Comparison of ENCODE assay signal across 8 mouse cellular contexts in the genomic region with DNA sequence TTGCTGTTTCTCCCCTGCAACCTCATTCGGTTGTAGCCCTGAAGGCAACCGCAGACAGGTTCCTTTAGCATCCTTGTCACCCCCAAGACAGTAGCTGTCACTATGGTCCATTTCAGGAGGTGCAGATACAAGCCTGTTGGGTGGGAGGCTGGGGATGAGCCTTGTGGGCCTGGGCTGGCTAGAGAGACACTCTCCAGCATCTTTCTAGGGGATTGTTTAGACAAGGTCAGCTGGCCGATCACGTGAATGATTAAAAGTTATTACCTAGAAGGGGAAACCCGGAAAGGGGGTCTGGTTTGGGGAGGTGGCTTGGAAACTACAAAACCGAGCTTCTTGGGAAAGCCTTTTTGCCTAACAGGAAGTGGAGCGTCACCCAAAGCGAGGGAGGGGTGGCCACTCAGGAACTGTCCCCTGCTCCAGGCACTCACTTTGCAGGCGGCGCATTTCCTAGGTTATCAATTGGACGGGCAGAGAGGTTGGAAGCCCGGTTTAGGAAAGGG. TPM values are rescaled to one million over a fixed set of nuclear protein-coding genes. Genes with fewer than 3 reads are reported as not detected.
DNase-seq lines count a peak whose midpoint lies in the region; ATAC-seq and TF ChIP-seq lines count a peak whose summit lies in the region.

No protein-coding gene starts in this region.

- H3K4me3 ChIP-seq in G1E (ENCODE audit: low read depth, low read length) = peak overlapping the region; percentile 80
- peak overlapping the region; percentile 97 for H3K4me3 ChIP-seq in forebrain, embryonic 15.5 days
- H3K4me3 ChIP-seq in neural tube, embryonic 14.5 days (ENCODE audit: low read depth, low read length) = peak overlapping the region; percentile 58
- H3K4me3 ChIP-seq in thymus, adult 2 months (ENCODE audit: control insufficient read depth, insufficient read depth, low read length) = peak overlapping the region; percentile 95

- WGBS in forebrain, embryonic 15.5 days = 0% methylated on average over 12 of the region's 12 CpGs
- WGBS in large intestine, adult 2 months = 0% methylated on average over 12 of the region's 12 CpGs
- WGBS in neural tube, embryonic 14.5 days = under 1% methylated on average over 12 of the region's 12 CpGs
- WGBS in thymus, adult 2 months = under 1% methylated on average over 12 of the region's 12 CpGs

- peak overlapping the region; percentile 85 for H3K9ac ChIP-seq in forebrain, embryonic 15.5 days (replicated peaks)
- peak overlapping the region; percentile 77 for H3K9ac ChIP-seq in neural tube, embryonic 14.5 days (replicated peaks; ENCODE audit: low read depth, low read length)

- ATAC-seq in G1E (ENCODE audit: extremely low read depth, insufficient number of reproducible peaks, low FRiP score, poor library complexity, severe bottlenecking) = peak; percentile 69
- peak; percentile 68 for ATAC-seq in forebrain, embryonic 15.5 days (replicated peaks)
- ATAC-seq in neural tube, embryonic 14.5 days (ENCODE audit: low read depth) = peak; percentile 77

- no peaks in the 10 kb centered on the region for H3K9me3 ChIP-seq in G1E (replicated peaks)
- H3K9me3 ChIP-seq in forebrain, embryonic 15.5 days = no peaks in the 10 kb centered on the region
- no peaks in the 10 kb centered on the region for H3K9me3 ChIP-seq in neural tube, embryonic 14.5 days (ENCODE audit: control insufficient read depth, low read length)

- intact Hi-C loops in heart, postnatal 14 days (cut with DNase I) = no loop called here

- H3K4me2 ChIP-seq in forebrain, embryonic 15.5 days (replicated peaks) = peak overlapping the region; percentile 83
- peak overlapping the region; percentile 98 for H3K4me2 ChIP-seq in neural tube, embryonic 14.5 days (ENCODE audit: low read depth, low read length)

- no peak for TF ChIP-seq POLR2A in thymus, adult 2 months (IDR thresholded peaks at IDR 0.05; ENCODE audit: control insufficient read depth, extremely low read depth, insufficient read depth, low read length, poor library complexity)

- H3K36me3 ChIP-seq in G1E (replicated peaks) = peaks cover 42% of the 10 kb centered on the region
- H3K36me3 ChIP-seq in forebrain, embryonic 15.5 days = 0 out of 2 replicates have a peak, but pooled peaks cover 5% of the 10 kb centered on the region
- H3K36me3 ChIP-seq in neural tube, embryonic 14.5 days (ENCODE audit: control insufficient read depth, insufficient read depth, low read length) = no peaks in the 10 kb centered on the region
- no peaks in the 10 kb centered on the region for H3K36me3 ChIP-seq in thymus, adult 2 months (ENCODE audit: control insufficient read depth, insufficient read depth, low read length)

- peak; percentile 56 for DNase-seq in G1E (ENCODE audit: low spot score)
- DNase-seq in cerebellum, adult 11-12 months = peak; percentile 90
- peak; percentile 65 to 74 for DNase-seq in heart, postnatal 14 days
- DNase-seq in large intestine, adult 2 months (ENCODE audit: low read depth, low spot score) = peak; percentile 43
- peak; percentile 77 to 81 for DNase-seq in lung, adult 18-20 months
- DNase-seq in thymus, adult 2 months = peak; percentile 53

- TF ChIP-seq CTCF in G1E (IDR thresholded peaks at IDR 0.05; ENCODE audit: low read depth, low read length) = no peak
- TF ChIP-seq CTCF in thymus, adult 2 months (IDR thresholded peaks at IDR 0.05; ENCODE audit: borderline replicate concordance, control insufficient read depth, extremely low read depth, insufficient read depth, low read length, poor library complexity) = no peak

- no peaks in the 10 kb centered on the region for H3K27me3 ChIP-seq in G1E (ENCODE audit: insufficient read depth, low read length)
- H3K27me3 ChIP-seq in forebrain, embryonic 15.5 days = no peaks in the 10 kb centered on the region
- H3K27me3 ChIP-seq in neural tube, embryonic 14.5 days (ENCODE audit: control insufficient read depth, insufficient read depth, low read length) = no peaks in the 10 kb centered on the region
- no peaks in the 10 kb centered on the region for H3K27me3 ChIP-seq in thymus, adult 2 months (ENCODE audit: control insufficient read depth, insufficient read depth, low read length)

- H3K27ac ChIP-seq in forebrain, embryonic 15.5 days (replicated peaks) = peak overlapping the region; percentile 91
- H3K27ac ChIP-seq in neural tube, embryonic 14.5 days (ENCODE audit: low read depth, low read length) = peak overlapping the region; percentile 88
- peak overlapping the region; percentile 48 for H3K27ac ChIP-seq in thymus, adult 2 months (ENCODE audit: control insufficient read depth, insufficient read depth, low read length)

- peaks cover 27% of the 10 kb centered on the region for H3K4me1 ChIP-seq in G1E (ENCODE audit: insufficient read depth, low read depth, low read length)
- peaks cover 40% of the 10 kb centered on the region for H3K4me1 ChIP-seq in forebrain, embryonic 15.5 days
- H3K4me1 ChIP-seq in neural tube, embryonic 14.5 days (ENCODE audit: control insufficient read depth, insufficient read depth, low read length) = peaks cover 21% of the 10 kb centered on the region
- peaks cover 2% of the 10 kb centered on the region; the same call in 1 of the 2 replicates for H3K4me1 ChIP-seq in thymus, adult 2 months (replicated peaks; ENCODE audit: control insufficient read depth, insufficient read depth, low read length)

RNA-seq across cellular contexts. Expression of a gene that starts 0.7 kb away (rescaled TPM):
- 6.9 and 8.0 TPM in 2 replicates for total RNA-seq in G1E (2014; fragmentation: Nextera tagmentation)
- total RNA-seq in G1E (2017) = 8.6 and 9.1 TPM in 2 replicates
- 3.2 and 7.4 TPM in 2 replicates for polyA plus RNA-seq in G1E (2012)
- polyA plus RNA-seq in forebrain, embryonic 15.5 days (2015; fragmentation: Nextera tagmentation; extraction: Ambion mirVana) = 23.4 and 24.6 TPM in 2 replicates
- total RNA-seq in heart, postnatal 14 days (2021) = 10 to 100 TPM; 15.1 to 15.2 TPM
- 4.2 and 5.4 TPM in 2 replicates for polyA plus RNA-seq in large intestine, adult 2 months (2012; rRNA removed)
- polyA plus RNA-seq in neural tube, embryonic 14.5 days (2014; fragmentation: Nextera tagmentation; extraction: Ambion mirVana) = 45.8 and 49.3 TPM in 2 replicates
- polyA plus RNA-seq in thymus, adult 2 months (2012; rRNA removed) = 6.0 and 8.2 TPM in 2 replicates

RNA-seq across cellular contexts. Expression of a gene that starts 0.8 kb away (rescaled TPM):
- total RNA-seq in G1E (2014; fragmentation: Nextera tagmentation) (25.8 and 28.2 TPM in 2 replicates), G1E (2017) (29.9 and 38.4 TPM in 2 replicates)
- 1.9 and 3.0 TPM in 2 replicates for polyA plus RNA-seq in G1E (2012)
- 16.6 and 20.7 TPM in 2 replicates for polyA plus RNA-seq in forebrain, embryonic 15.5 days (2015; fragmentation: Nextera tagmentation; extraction: Ambion mirVana)
- total RNA-seq in heart, postnatal 14 days (2021) = 10 to 100 TPM; 20.8 to 21.2 TPM
- polyA plus RNA-seq in large intestine, adult 2 months (2012; rRNA removed) = 17.3 TPM in 2 replicates
- 19.2 and 20.5 TPM in 2 replicates for polyA plus RNA-seq in neural tube, embryonic 14.5 days (2014; fragmentation: Nextera tagmentation; extraction: Ambion mirVana)
- 15.9 and 18.1 TPM in 2 replicates for polyA plus RNA-seq in thymus, adult 2 months (2012; rRNA removed)

Comparison
In these comparisons a context has a peak if more than half of its experiments do, and no peak if none do; other contexts are left out.
1. Peak in every context shown above with its lines: DNase-seq, ATAC-seq, H3K4me3 ChIP-seq and H3K27ac ChIP-seq.